Mouse (Mus musculus) liver, embryonic 16.5 days (tissue): Measurements from ENCODE around the gene Hmgb1. TPM values are rescaled to one million over a fixed set of nuclear protein-coding genes. Genes with fewer than 3 reads are reported as not detected.
A peak's percentile ranks its signal among the peaks of the same experiment; 100 is the strongest.

Source experiments
- ATAC-seq: fragments of 200-750 bp; cut with Nextera tagmentation; 2 replicates; pipeline ENCODE4 v1.8.0; 2017; ENCODE audit warnings: low read depth, mild to moderate bottlenecking, moderate number of reproducible peaks, moderate library complexity
- H3K27ac ChIP-seq: fragments of 300-500 bp; sonication (generic); 2 replicates; pipeline ENCODE4 v1.5.1; 2014; ENCODE audit warnings: mild to moderate bottlenecking, low read length
- H3K27me3 ChIP-seq: fragments of 300-500 bp; sonication (generic); 2 replicates; pipeline ENCODE4 v1.6.1; 2014; ENCODE audit warnings: low read depth, low read length, mixed read lengths; ENCODE audit not compliant: control insufficient read depth, insufficient read depth
- H3K36me3 ChIP-seq: fragments of 300-500 bp; sonication (generic); 2 replicates; pipeline ENCODE4 v1.6.1; 2014; ENCODE audit warnings: mild to moderate bottlenecking; ENCODE audit not compliant: control insufficient read depth, insufficient read depth
- H3K4me1 ChIP-seq: fragments of 300-500 bp; sonication (generic); 2 replicates; pipeline ENCODE4 v1.6.1; 2014; ENCODE audit warnings: low read depth, low read length, mixed read lengths; ENCODE audit not compliant: control insufficient read depth
- H3K4me2 ChIP-seq: fragments of 300-500 bp; sonication (generic); 2 replicates; pipeline ENCODE4 v1.6.1; 2014; ENCODE audit warnings: low read depth, low read length, mixed read lengths
- H3K4me3 ChIP-seq: fragments of 300-500 bp; sonication (generic); 2 replicates; pipeline ENCODE4 v1.5.1; 2014; ENCODE audit warnings: low read depth, mild to moderate bottlenecking, low read length
- H3K9ac ChIP-seq: fragments of 300-500 bp; sonication (generic); 2 replicates; pipeline ENCODE4 v1.6.1; 2014; ENCODE audit warnings: low read depth, low read length
- H3K9me3 ChIP-seq: fragments of 300-500 bp; sonication (generic); replicated peaks from 2 replicates; pipeline ENCODE4 v1.6.1; 2016; ENCODE audit warnings: low read length; ENCODE audit not compliant: control insufficient read depth
- WGBS: fragments of 180-500 bp; shearing (Covaris S2); extraction: QIAGEN DNeasy Blood & Tissue Kit; methylation state at CpG from one replicate; pipeline ENCODE4 v1.1.7; 2014; ENCODE audit not compliant: insufficient replicate concordance; 5-methylcytosine and 5-hydroxymethylcytosine counted together
- polyA plus RNA-seq: library from polyadenylated mRNA; unstranded; fragments of >200 nt; fragmentation: Nextera tagmentation; extraction: Ambion mirVana; gene quantifications from 2 replicates; pipeline ENCODE4 v1.2.1, GENCODE M21; 2015

Gene Hmgb1
- polyA plus RNA-seq, 1 experiment from 2014 or later = 379 TPM

DNA sequence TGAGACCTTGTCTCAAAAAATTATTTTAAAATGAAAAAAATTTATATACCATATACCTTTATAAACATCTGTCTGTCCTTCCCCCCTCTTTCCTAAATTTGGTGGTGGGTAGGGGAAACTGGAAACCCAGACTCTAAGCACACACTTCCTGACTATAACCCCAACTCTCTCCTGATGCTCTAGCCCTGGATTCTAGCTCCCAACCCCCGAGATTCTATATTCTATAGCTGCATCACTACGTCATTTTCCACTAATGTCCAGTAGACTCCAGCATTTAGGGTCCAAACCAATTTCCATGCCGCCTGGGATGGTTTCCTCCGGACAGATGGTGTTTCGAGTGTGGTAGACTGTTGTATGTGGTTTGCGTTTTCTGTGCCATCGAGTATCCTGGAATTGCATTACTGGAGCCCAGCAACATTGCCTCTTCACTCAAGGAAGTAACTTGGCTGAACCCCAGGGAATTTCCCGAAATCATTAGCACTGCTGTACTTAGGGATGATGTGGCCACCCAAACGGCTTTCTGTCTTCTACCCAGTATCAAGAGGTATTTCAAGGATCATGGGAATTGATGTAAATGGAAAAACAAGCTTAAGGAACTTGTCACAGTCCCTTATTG, 138.7 kb downstream of the Hmgb1 start:
- H3K36me3 ChIP-seq = peaks cover 31% of the 10 kb centered on the region
- no peak overlapping the region for H3K4me2 ChIP-seq
- H3K27me3 ChIP-seq = no peaks in the 10 kb centered on the region
- ATAC-seq = no peak
- H3K9me3 ChIP-seq = no peaks in the 10 kb centered on the region
- H3K9ac ChIP-seq = no peak overlapping the region
- no peak overlapping the region for H3K4me3 ChIP-seq
- peaks cover 7% of the 10 kb centered on the region for H3K4me1 ChIP-seq
- H3K27ac ChIP-seq = no peak overlapping the region
- WGBS = 85% methylated on average over 9 of the region's 9 CpGs

- WGBS = 76% methylated on average over 7 of the region's 7 CpGs
- Histone ChIP-seq H3K4me2 (no peak overlapping the region), H3K4me3 (no peak overlapping the region)
Measured at GRCm38 (mm10) chr5:149045054-149045453, 139.2 kb downstream of the Hmgb1 start.

GRCm38 (mm10) chr5:149044067-149044466, 140.2 kb downstream of the Hmgb1 start:
- H3K9ac ChIP-seq = no peak overlapping the region
- H3K4me2 ChIP-seq = no peak overlapping the region
- H3K9me3 ChIP-seq = 0 out of 2 replicates have a peak, but pooled peaks cover 4% of the 10 kb centered on the region
- no peaks in the 10 kb centered on the region for H3K27me3 ChIP-seq
- H3K4me3 ChIP-seq = no peak overlapping the region
- ATAC-seq = peak; percentile 30; the same call in 1 of the 2 replicates
- no peak overlapping the region for H3K27ac ChIP-seq
- WGBS = 67% methylated on average over 4 of the region's 4 CpGs
- H3K4me1 ChIP-seq = no peaks in the 10 kb centered on the region
- peaks cover 21% of the 10 kb centered on the region for H3K36me3 ChIP-seq

More at GRCm38 (mm10) chr5:149045054-149045453, 139.2 kb downstream of the Hmgb1 start:
- Histone ChIP-seq H3K36me3 (peaks cover 29% of the 10 kb centered on the region), H3K9ac (no peak overlapping the region), H3K9me3 (0 out of 2 replicates have a peak, but pooled peaks cover 1% of the 10 kb centered on the region), H3K27me3 (no peaks in the 10 kb centered on the region), H3K27ac (no peak overlapping the region), H3K4me1 (peaks cover 1% of the 10 kb centered on the region)
- no peak for ATAC-seq

GRCm38 (mm10) chr5:149043240-149043639, 141.0 kb downstream of the Hmgb1 start:
- WGBS = 70% methylated on average over 6 of the region's 6 CpGs
- H3K9ac ChIP-seq = no peak overlapping the region
- H3K4me2 ChIP-seq = no peak overlapping the region
- H3K27ac ChIP-seq = no peak overlapping the region
- 0 out of 2 replicates have a peak, but pooled peaks cover 4% of the 10 kb centered on the region for H3K9me3 ChIP-seq
- H3K4me3 ChIP-seq = no peak overlapping the region
- no peaks in the 10 kb centered on the region for H3K4me1 ChIP-seq
- peaks cover 17% of the 10 kb centered on the region for H3K36me3 ChIP-seq
- H3K27me3 ChIP-seq = no peaks in the 10 kb centered on the region
- no peak for ATAC-seq

DNA sequence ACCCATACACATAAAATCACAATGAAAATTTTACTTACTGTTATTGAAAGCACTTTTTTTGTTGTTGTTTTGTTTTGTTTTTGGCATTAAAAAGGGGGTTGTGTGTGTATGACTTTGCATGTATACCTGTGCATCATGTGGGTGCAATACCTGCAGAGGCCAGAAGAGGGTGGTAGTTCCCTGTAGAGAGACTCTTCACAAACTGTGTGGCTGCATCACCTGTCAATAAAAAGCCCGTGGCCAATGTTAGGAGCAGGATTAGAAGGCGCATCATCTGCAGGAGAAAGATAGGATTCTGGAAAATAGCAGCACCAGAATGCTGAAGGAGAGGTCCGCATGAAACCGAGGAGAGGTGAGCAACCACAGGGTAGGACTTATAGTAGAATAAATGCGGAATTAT, 144.5 kb downstream of the Hmgb1 start:
- no peaks in the 10 kb centered on the region for H3K36me3 ChIP-seq
- H3K9me3 ChIP-seq = 0 out of 2 replicates have a peak, but pooled peaks cover 7% of the 10 kb centered on the region
- H3K4me3 ChIP-seq = no peak overlapping the region
- 76% methylated on average over 5 of the region's 5 CpGs for WGBS
- no peaks in the 10 kb centered on the region for H3K27me3 ChIP-seq
- H3K4me1 ChIP-seq = no peaks in the 10 kb centered on the region
- no peak overlapping the region for H3K4me2 ChIP-seq
- no peak for ATAC-seq
- no peak overlapping the region for H3K27ac ChIP-seq
- H3K9ac ChIP-seq = no peak overlapping the region

DNA sequence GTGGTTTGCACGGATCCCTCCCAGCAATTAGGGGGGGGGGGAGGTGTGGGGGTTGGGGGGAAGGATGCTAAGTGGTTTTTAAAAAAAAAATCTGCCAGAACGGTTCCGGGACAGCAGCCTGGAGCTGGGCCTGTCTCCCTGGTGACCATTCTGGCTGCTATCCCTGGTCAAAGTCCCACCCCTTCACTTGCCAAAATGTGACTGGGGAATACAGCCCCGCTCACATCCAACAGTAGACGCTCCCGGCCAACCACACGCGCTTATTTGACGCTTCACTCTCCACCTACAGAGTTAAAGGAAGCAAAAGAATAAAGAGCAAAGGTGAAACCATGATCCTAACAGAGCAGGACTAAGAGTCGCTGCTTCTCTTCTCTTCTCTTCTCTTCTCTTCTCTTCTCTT, 146.6 kb downstream of the Hmgb1 start:
- Histone ChIP-seq H3K27me3 (no peaks in the 10 kb centered on the region), H3K4me1 (no peaks in the 10 kb centered on the region), H3K9me3 (0 out of 2 replicates have a peak, but pooled peaks cover 7% of the 10 kb centered on the region), H3K36me3 (no peaks in the 10 kb centered on the region), H3K27ac (no peak overlapping the region), H3K9ac (no peak overlapping the region), H3K4me3 (no peak overlapping the region), H3K4me2 (no peak overlapping the region)
- WGBS = 35% methylated on average over 10 of the region's 10 CpGs
- ATAC-seq = peak; percentile 54; the same call in 1 of the 2 replicates

DNA sequence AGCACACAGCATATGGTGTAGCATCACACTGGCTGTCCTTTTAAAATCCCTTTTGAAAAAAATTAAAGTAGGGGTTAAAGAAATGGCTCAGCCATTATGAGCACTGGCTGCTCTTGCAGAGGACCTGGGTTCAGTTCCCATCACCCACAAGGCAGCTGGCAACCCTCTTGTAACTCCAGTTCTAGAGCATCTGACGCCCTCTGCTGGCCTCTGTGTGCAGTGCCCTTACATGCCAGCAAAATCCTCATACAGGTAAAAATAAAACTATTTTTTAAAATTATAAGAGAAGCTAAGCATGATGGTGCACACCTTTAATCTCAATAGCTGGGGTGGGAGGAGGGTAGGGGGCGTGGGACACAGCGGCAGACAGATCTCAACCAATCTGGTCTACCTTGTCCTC, 147.4 kb downstream of the Hmgb1 start:
- WGBS = 77% methylated on average over 3 of the region's 3 CpGs
- no peak overlapping the region for H3K4me2 ChIP-seq
- H3K36me3 ChIP-seq = no peaks in the 10 kb centered on the region
- H3K4me3 ChIP-seq = no peak overlapping the region
- no peaks in the 10 kb centered on the region for H3K27me3 ChIP-seq
- no peak overlapping the region for H3K9ac ChIP-seq
- H3K9me3 ChIP-seq = 0 out of 2 replicates have a peak, but pooled peaks cover 7% of the 10 kb centered on the region
- no peak for ATAC-seq
- H3K27ac ChIP-seq = no peak overlapping the region
- H3K4me1 ChIP-seq = no peaks in the 10 kb centered on the region

DNA sequence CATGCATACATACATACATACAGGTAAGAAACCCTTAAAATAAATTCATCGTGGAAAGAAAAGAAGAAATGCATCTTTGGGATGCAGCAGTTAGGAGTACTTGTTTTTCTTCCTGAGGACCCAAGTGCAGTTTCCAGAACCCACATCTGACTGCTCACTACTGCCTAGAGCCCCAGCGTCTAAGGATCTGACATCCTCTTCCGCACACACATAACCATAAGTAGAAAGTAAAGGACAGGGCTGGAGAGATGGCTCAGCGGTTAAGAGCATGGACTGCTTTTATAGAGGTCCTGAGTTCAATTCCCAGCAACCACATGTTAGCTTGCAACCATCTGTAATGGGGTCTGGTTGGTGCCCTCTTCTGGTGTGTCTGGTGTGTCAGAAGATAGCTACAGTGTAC, 151.9 kb downstream of the Hmgb1 start:
- Histone ChIP-seq H3K9me3 (0 out of 2 replicates have a peak, but pooled peaks cover 3% of the 10 kb centered on the region), H3K27me3 (no peaks in the 10 kb centered on the region), H3K4me3 (no peak overlapping the region), H3K4me2 (no peak overlapping the region), H3K9ac (no peak overlapping the region), H3K4me1 (peaks cover 13% of the 10 kb centered on the region), H3K36me3 (no peaks in the 10 kb centered on the region), H3K27ac (no peak overlapping the region)
- 87% methylated on average over 4 of the region's 4 CpGs for WGBS
- no peak for ATAC-seq

GRCm38 (mm10) chr5:149031199-149031750, 153.0 kb downstream of the Hmgb1 start:
- Histone ChIP-seq H3K9ac (peak overlapping the region; percentile 61), H3K4me2 (peak overlapping the region; percentile 67), H3K4me1 (peaks cover 13% of the 10 kb centered on the region), H3K9me3 (no peaks in the 10 kb centered on the region), H3K36me3 (no peaks in the 10 kb centered on the region), H3K27me3 (no peaks in the 10 kb centered on the region), H3K27ac (peak overlapping the region; percentile 70), H3K4me3 (peak overlapping the region; percentile 58)
- peak; percentile 59 for ATAC-seq
- WGBS = 2% methylated on average over 29 of the region's 30 CpGs
